Mouse (Mus musculus): ENCODE measurements around the gene Kcnd3. TPM values are rescaled to one million over a fixed set of nuclear protein-coding genes. Genes with fewer than 3 reads are reported as not detected.

Kcnd3 gene
- polyA plus RNA-seq, 1 experiment from 2014 or later, result 0.51 TPM

DNA sequence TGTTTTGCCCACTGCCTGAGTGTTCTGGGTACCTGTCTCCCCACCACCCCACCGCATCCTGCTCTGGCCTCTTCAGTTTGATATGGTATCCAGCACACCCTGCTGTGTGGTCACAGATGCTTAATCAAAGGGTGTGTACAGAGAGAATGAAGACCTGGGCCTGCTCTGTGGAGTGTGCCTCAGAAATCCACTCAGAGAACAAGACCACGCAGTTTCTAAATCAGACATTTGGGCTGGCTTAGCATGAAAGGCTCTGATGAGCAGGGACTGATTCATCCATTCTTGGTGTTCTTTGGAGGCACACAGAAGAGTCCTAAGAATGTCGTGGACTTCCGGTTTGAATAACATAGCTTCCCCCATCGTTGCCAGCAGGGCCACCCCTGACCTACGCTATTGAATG, 86.3 kb downstream of the Kcnd3 start:
- no peak overlapping the region for H3K4me2 ChIP-seq
- H3K4me1 ChIP-seq, result peaks cover 7% of the 10 kb centered on the region; the same call in 1 of the 2 replicates
- no peaks in the 10 kb centered on the region for H3K36me3 ChIP-seq
- no peak overlapping the region for H3K9ac ChIP-seq
- H3K4me3 ChIP-seq, result no peak overlapping the region
- WGBS, result 75% methylated on average over 6 of the region's 6 CpGs
- no peak overlapping the region for H3K27ac ChIP-seq
- H3K27me3 ChIP-seq, result no peaks in the 10 kb centered on the region
- no peak for ATAC-seq (ENCODE audit: insufficient number of reproducible peaks, low FRiP score, low TSS enrichment, low read depth)
- no peaks in the 10 kb centered on the region for H3K9me3 ChIP-seq

DNA sequence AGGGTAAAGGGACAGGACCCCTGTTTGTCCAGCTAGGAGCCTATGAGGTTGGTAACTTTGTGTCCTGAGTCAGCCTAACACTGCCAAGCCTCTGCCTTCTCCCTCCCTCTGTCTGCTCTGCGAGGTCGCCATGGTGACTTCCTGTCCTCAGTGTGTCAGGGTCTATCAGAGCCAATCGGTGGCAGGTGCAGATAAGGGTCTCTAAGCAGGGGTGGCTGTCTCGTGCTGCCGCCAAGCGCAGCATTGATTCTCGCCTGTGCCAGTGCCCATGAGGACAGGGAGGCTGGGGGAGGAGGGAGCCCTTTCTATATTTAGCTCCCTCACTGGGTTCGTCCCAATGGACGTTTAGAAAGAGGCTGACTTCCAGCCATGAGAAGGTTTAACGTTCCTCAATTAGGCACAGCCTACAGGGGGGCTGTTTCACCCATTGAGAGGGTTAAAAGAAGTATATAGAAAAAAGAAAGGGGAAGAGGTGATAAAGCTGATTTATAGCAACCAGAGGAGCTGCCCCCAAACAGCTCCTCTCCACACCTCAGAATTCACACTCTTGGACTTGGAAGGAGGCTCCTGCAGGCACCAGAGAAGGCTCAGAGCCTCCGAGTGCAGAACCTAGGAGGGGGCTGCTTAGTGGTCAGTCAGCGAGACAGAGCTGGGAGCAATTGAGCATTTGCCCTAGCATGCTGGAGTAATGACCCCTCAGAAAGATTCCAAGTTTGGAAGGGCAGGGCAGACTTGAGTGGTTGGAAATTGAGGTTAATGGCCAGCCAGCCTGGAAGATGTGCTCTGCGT, 86.9 kb downstream of the Kcnd3 start:
- H3K9ac ChIP-seq, result no peak overlapping the region
- H3K4me1 ChIP-seq, result peaks cover 7% of the 10 kb centered on the region; the same call in 1 of the 2 replicates
- no peaks in the 10 kb centered on the region for H3K9me3 ChIP-seq
- H3K27ac ChIP-seq, result no peak overlapping the region
- H3K4me3 ChIP-seq, result no peak overlapping the region
- no peaks in the 10 kb centered on the region for H3K27me3 ChIP-seq
- no peak overlapping the region for H3K4me2 ChIP-seq
- 19% methylated on average over 13 of the region's 13 CpGs for WGBS
- ATAC-seq (ENCODE audit: insufficient number of reproducible peaks, low FRiP score, low TSS enrichment, low read depth), result no peak
- H3K36me3 ChIP-seq, result no peaks in the 10 kb centered on the region

DNA sequence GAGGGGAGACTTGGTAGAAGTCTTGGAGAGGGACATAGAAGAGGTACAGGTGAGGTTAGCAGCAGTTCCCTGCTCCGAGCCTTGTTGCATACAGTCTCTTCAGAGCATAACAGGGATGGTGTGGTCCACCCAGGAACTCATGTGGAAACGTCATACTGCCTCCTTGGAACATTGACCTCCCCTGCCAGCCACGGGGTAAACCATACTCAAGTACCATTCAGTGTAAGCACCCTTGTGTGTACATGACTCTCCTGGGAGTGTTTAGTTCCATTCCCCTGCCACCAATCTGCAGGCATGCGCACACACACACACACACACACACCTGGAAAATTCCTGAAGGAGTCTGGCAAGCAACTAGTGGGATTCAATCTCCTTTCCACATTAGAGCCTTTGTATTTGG, 90.6 kb downstream of the Kcnd3 start:
- Histone ChIP-seq H3K4me3 (no peak overlapping the region), H3K4me2 (no peak overlapping the region), H3K36me3 (no peaks in the 10 kb centered on the region), H3K9ac (no peak overlapping the region), H3K9me3 (no peaks in the 10 kb centered on the region), H3K27me3 (no peaks in the 10 kb centered on the region), H3K4me1 (peaks cover 7% of the 10 kb centered on the region; the same call in 1 of the 2 replicates), H3K27ac (no peak overlapping the region)
- no peak for ATAC-seq (ENCODE audit: insufficient number of reproducible peaks, low FRiP score, low TSS enrichment, low read depth)
- WGBS, result 77% methylated on average over 4 of the region's 4 CpGs

DNA sequence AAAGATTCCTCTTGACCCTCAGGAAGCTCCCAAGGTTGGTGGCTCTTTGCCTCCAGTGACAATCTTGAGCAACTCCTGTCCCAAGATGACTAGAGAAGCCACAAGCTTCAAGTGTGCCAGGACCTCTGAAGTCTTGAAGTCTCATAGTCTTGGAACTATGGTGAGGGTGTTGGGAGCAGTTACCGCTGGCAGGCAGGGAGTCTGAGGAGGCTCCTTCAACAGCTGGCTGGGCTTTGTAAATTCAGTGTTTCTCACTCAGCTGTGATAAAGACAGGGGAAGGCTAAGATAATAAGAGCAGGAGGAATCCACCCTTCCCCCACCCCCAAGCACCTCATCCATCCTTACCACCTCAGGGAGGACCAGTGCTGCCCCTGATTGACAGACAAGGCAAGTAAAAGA, 92.0 kb downstream of the Kcnd3 start:
- 68% methylated on average over 1 of the region's 1 CpGs for WGBS
- no peaks in the 10 kb centered on the region for H3K27me3 ChIP-seq
- no peak overlapping the region for H3K27ac ChIP-seq

DNA sequence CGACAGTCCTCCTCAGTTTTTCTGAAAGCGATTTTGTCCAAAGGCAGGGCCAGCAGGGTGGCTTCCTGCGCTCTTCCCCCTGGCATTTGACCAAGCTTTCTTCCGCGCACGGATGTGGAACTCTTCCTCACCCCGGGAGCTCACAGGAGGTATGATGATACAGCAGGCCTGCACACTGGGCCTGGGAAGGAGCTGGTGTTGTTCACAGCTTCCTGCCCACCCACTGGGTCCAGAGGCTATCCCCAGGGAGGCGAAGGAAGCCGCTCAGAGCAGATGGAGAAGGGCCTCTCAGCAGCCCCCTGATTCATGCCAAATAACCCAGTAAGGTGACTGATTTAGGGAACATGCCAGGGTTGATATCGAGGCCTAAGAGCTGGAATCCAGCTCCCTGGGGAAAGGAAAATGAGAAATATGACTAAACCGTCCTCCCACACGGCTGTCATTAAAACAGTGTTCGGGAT, 94.5 kb downstream of the Kcnd3 start:
- Histone ChIP-seq H3K4me3 (no peak overlapping the region), H3K27me3 (no peaks in the 10 kb centered on the region), H3K36me3 (no peaks in the 10 kb centered on the region), H3K27ac (no peak overlapping the region), H3K4me1 (no peaks in the 10 kb centered on the region), H3K9me3 (no peaks in the 10 kb centered on the region), H3K4me2 (no peak overlapping the region), H3K9ac (no peak overlapping the region)
- 56% methylated on average over 13 of the region's 13 CpGs for WGBS
- no peak for ATAC-seq (ENCODE audit: insufficient number of reproducible peaks, low FRiP score, low TSS enrichment, low read depth)

More for the DNA sequence above, 92.0 kb downstream of the Kcnd3 start:
- no peak overlapping the region for H3K9ac ChIP-seq
- H3K9me3 ChIP-seq, result no peaks in the 10 kb centered on the region
- H3K36me3 ChIP-seq, result no peaks in the 10 kb centered on the region
- no peak overlapping the region for H3K4me2 ChIP-seq
- ATAC-seq (ENCODE audit: insufficient number of reproducible peaks, low FRiP score, low TSS enrichment, low read depth), result no peak
- H3K4me1 ChIP-seq, result 0 out of 2 replicates have a peak, but pooled peaks cover 3% of the 10 kb centered on the region
- H3K4me3 ChIP-seq, result no peak overlapping the region

DNA sequence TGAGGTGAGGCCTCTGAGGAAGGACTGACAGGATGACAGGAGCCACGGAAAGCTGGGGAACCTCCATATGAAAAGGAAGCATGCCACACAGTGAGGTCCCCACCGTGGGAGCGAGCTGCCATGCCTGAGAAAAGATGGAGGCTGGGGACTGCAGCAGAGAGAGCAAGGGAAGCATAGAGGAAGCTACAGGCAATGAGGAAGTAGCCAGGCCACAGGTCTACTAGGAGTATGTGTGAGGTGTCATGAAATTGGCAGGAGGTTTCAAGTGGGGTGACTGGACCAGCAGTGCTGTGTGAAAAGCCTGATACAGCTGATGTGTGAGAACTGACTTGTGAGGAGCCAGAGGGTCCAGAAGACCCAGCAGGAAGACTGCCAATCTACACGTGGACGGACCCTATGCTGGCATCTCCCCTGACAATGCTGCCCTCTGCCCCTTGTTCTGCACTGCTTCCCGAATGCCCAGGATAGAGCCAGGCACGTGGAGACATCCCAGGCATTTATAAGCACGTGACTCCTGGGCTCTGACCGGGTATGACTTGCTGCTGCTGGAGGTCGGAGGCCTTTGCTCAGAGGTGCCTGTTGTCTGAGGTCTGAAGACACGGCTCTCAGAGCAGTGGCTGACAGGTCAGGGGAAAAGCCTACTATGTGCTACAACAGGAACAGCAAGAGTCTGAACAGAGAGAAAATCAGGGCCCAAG, 96.1 kb downstream of the Kcnd3 start:
- no peaks in the 10 kb centered on the region for H3K9me3 ChIP-seq
- no peaks in the 10 kb centered on the region for H3K36me3 ChIP-seq
- no peaks in the 10 kb centered on the region for H3K4me1 ChIP-seq
- 75% methylated on average over 11 of the region's 11 CpGs for WGBS
- no peak for ATAC-seq (ENCODE audit: insufficient number of reproducible peaks, low FRiP score, low TSS enrichment, low read depth)
- H3K27ac ChIP-seq, result no peak overlapping the region
- H3K9ac ChIP-seq, result no peak overlapping the region
- H3K27me3 ChIP-seq, result no peaks in the 10 kb centered on the region
- no peak overlapping the region for H3K4me2 ChIP-seq
- no peak overlapping the region for H3K4me3 ChIP-seq

DNA sequence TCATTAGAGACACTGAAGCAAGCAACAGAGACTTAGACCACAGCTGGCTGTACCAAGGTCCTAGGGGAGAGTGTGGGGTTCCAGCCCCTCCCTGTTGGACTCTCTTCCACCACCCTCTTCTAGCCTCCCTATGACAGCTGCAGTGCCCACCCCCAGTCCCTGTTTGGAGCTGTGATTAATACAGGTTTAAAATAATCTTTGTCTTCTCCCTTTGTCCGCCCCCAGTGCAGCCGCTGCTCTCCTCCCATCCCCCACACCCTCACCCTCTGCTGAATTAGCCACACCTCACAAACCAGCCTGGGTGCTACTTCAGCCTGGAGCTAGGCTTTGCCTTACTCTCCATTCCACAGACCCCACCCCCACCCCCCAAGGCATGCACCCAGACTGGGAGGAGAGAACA, 107.3 kb downstream of the Kcnd3 start:
- no peaks in the 10 kb centered on the region for H3K9me3 ChIP-seq
- ATAC-seq (ENCODE audit: insufficient number of reproducible peaks, low FRiP score, low TSS enrichment, low read depth), result no peak
- H3K4me1 ChIP-seq, result no peaks in the 10 kb centered on the region
- no peak overlapping the region for H3K4me3 ChIP-seq
- H3K9ac ChIP-seq, result no peak overlapping the region
- 42% methylated on average over 2 of the region's 2 CpGs for WGBS
- H3K27ac ChIP-seq, result no peak overlapping the region
- H3K4me2 ChIP-seq, result no peak overlapping the region
- H3K36me3 ChIP-seq, result no peaks in the 10 kb centered on the region
- no peaks in the 10 kb centered on the region for H3K27me3 ChIP-seq

DNA sequence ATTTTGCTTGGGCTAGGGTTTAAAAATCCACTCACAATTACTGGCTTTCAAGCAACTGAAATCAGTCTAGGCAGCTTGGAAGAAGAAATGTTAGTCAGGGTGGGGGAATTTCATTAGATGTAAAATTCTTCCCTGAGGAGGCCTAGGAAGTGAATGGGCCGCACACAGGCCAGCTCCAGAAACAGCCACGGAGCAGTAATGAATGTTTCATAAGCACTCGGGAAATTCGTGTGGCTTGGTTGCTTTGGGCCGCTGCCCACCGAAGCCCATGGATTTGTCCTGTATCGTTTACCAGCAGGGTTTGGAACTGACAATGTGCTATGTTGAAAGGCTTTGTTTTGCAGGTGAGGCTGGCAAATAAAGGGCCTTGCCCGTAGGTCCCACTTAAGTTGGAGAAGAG, 114.8 kb downstream of the Kcnd3 start:
- ATAC-seq (ENCODE audit: insufficient number of reproducible peaks, low FRiP score, low TSS enrichment, low read depth), result no peak
- 60% methylated on average over 8 of the region's 8 CpGs for WGBS

DNA sequence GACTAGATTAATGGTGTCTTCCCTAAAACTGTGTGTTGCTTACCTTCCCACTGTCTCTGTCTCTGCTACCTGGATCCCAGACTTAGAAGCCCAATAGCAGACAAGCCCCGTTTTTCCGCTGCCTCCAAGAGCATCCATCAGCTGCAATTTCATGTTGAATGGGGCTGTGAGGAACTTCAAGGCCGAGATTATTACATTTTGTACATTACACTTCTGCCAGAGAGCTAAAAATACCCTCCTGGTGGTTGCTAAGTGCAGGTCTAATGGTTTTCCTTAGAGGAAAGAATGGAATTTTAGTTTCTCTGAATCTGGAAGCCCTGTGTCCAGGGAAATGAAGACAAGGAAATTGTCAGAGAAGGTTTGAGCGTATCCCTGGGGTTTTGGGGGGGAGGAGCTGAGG, 115.3 kb downstream of the Kcnd3 start:
- no peak overlapping the region for H3K4me2 ChIP-seq
- H3K4me3 ChIP-seq, result no peak overlapping the region
- no peaks in the 10 kb centered on the region for H3K4me1 ChIP-seq
- no peak overlapping the region for H3K9ac ChIP-seq
- no peaks in the 10 kb centered on the region for H3K27me3 ChIP-seq
- H3K36me3 ChIP-seq, result no peaks in the 10 kb centered on the region
- H3K9me3 ChIP-seq, result no peaks in the 10 kb centered on the region
- ATAC-seq (ENCODE audit: insufficient number of reproducible peaks, low FRiP score, low TSS enrichment, low read depth), result no peak
- WGBS, result 65% methylated on average over 4 of the region's 4 CpGs
- no peak overlapping the region for H3K27ac ChIP-seq

More for the DNA sequence above, 114.8 kb downstream of the Kcnd3 start:
- no peaks in the 10 kb centered on the region for H3K4me1 ChIP-seq
- H3K4me2 ChIP-seq, result no peak overlapping the region
- H3K27me3 ChIP-seq, result no peaks in the 10 kb centered on the region
- H3K4me3 ChIP-seq, result no peak overlapping the region
- H3K27ac ChIP-seq, result no peak overlapping the region
- no peak overlapping the region for H3K9ac ChIP-seq
- no peaks in the 10 kb centered on the region for H3K9me3 ChIP-seq
- no peaks in the 10 kb centered on the region for H3K36me3 ChIP-seq

DNA sequence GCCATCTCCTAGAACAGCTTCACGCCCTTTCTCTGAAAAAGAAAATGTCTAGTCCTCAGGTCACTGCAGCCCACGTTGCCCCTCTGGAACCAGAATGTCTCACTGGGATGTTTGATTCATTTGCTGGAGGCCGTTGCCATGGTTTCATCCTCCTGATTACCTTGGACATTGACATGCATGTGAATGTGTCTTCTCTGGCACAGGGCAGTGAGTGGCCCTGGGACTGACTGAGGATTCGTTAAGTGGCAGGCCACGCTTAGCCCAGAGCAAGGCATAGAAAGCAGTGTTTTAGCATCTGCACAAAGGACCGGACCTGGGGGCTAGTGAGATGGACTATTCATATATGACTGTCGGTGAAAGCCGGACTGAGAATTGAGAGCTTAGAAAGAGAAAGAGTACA, 116.3 kb downstream of the Kcnd3 start:
- Histone ChIP-seq H3K4me2 (no peak overlapping the region), H3K36me3 (no peaks in the 10 kb centered on the region), H3K9me3 (no peaks in the 10 kb centered on the region), H3K4me3 (no peak overlapping the region), H3K9ac (no peak overlapping the region), H3K27me3 (no peaks in the 10 kb centered on the region), H3K4me1 (no peaks in the 10 kb centered on the region), H3K27ac (no peak overlapping the region)
- WGBS, result 88% methylated on average over 8 of the region's 8 CpGs
- ATAC-seq (ENCODE audit: insufficient number of reproducible peaks, low FRiP score, low TSS enrichment, low read depth), result no peak

DNA sequence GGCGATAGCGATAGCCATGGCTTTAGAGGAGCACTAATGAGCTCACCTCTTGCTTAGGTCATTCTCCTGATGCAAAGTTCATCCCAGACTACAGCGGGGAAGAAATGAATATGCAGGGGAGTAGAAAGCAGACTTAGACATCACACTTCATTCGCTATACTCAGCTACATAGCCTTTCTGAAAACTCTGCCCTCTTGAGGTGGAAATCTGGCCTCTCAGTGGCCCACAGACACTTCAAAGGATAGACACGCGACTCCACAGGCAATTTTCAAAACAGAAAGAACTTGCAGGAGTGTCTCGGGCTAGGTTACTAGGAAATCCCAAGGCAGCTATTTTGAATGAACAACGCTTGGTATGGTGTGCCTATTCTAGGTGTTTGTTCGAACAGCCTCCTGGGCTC, 116.7 kb downstream of the Kcnd3 start:
- Histone ChIP-seq H3K27ac (no peak overlapping the region), H3K27me3 (no peaks in the 10 kb centered on the region), H3K4me1 (no peaks in the 10 kb centered on the region), H3K9me3 (no peaks in the 10 kb centered on the region), H3K9ac (no peak overlapping the region), H3K36me3 (no peaks in the 10 kb centered on the region), H3K4me2 (no peak overlapping the region), H3K4me3 (no peak overlapping the region)
- WGBS, result 75% methylated on average over 9 of the region's 9 CpGs
- no peak for ATAC-seq (ENCODE audit: insufficient number of reproducible peaks, low FRiP score, low TSS enrichment, low read depth)

DNA sequence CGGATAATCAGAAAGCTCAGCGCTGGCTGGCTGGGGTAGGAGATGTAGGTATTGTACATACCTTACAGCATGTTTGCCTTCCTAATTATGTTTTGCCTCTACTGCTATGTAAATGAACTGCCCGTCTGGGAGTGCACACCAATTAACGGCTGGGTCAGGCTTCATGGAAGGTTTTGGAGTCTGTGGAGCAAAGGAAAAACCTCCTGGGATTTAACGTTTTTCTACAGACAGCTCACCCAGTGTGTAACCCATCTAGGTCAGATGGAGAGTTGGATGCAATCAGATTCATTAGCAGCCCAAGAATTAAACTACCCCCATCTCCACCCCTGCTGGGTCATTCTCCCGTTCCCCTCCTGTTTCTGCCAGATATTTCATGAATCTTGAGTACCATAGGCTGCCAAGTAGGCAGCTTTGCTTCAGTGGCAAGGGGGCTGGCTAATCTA, 117.2 kb downstream of the Kcnd3 start:
- Histone ChIP-seq H3K4me1 (no peaks in the 10 kb centered on the region), H3K9me3 (no peaks in the 10 kb centered on the region), H3K27ac (no peak overlapping the region), H3K4me2 (no peak overlapping the region), H3K27me3 (no peaks in the 10 kb centered on the region), H3K36me3 (no peaks in the 10 kb centered on the region), H3K9ac (no peak overlapping the region), H3K4me3 (no peak overlapping the region)
- no peak for ATAC-seq (ENCODE audit: insufficient number of reproducible peaks, low FRiP score, low TSS enrichment, low read depth)
- WGBS, result 41% methylated on average over 6 of the region's 6 CpGs
